Mouse (Mus musculus): ENCODE data around the gene Tifab. TPM values are rescaled to one million over a fixed set of nuclear protein-coding genes. Genes with fewer than 3 reads are reported as not detected.

Gene Tifab
- polyA plus RNA-seq (2017; shearing (Covaris generic)): not detected

DNA sequence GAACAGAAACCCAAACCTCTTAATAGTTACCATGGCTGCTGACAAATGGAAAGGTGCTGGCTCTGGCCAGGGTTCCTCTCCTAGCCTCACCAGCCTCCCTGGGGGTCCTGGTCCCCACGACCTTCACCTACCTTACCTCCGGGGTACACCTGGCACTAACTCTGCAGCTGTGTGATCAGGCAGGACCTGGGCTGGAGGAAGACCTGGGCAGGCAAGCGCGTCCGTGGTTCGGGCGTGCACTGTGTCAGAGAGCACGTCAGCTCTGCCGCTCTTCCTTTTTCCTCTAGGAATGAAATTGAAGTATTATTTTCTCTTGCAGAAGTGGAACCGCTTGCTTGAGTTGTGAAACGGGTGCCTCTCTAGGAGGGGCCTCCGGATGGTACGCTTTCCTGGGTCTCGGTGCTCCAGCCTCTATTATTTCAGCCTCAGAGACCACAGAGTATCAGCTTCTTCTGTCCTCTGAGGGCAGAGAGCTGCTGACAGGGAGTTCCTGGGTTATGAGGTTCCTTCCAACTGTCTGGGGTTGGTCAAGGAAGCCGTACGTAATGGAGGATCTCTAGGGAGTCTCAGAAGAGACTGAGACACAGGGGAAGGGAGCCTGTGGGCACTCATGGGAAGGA is at the start of gene Tifab:
Gene Tifab, minus strand, starts transcription at position 470 of the 620 bp plus-strand sequence.

DNA sequence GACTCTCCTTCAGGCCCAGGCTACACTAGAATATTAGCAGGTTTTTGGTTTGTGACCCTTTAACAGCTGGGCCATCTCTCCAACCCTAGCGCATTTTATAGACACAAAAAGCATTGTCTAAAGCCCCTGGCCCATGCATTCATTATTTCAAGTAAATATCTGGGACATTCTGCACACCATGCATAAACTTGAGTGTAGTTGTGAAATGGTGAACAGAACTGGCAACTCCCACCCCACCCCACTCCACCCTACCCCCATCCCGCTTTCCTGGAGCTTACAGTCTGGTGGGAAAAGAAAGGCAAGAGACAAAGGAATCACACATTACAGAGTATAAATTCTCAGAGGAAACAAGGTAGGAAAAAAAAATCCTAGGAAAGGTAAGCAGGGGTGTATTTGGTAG is 42.5 kb downstream of the Tifab start, which contains the start of gene H2afy:
Gene H2afy, minus strand, starts transcription at position 162 of the 400 bp plus-strand sequence.

Other genes starting within 250 kb of the Tifab start
- 323 TPM for gene H2afy, start 42.5 kb downstream of the Tifab start, polyA plus RNA-seq (2017; shearing (Covaris generic))
- gene Neurog1, start 73.3 kb upstream of the Tifab start, polyA plus RNA-seq (2017; shearing (Covaris generic)): not detected
- not detected for gene Cxcl14, start 117.7 kb upstream of the Tifab start, polyA plus RNA-seq (2017; shearing (Covaris generic))
- gene Gm3045, start 247.7 kb upstream of the Tifab start, polyA plus RNA-seq (2017; shearing (Covaris generic)): not detected

Data from naive thymus-derived CD4-positive, alpha-beta T cell, adult 5 months (primary cell).